Mouse (Mus musculus) heart, adult 2 months (tissue): ENCODE results near the gene Top2b. TPM values are rescaled to one million over a fixed set of nuclear protein-coding genes. Genes with fewer than 3 reads are reported as not detected.

Experiments
- DNase-seq, 2 experiments: peaks; one replicate each; pipeline ENCODE4 v3.0.0; 2021
- H3K27ac ChIP-seq: fragments of 200-600 bp; 2 replicates; pipeline ENCODE4 v1.8.1; 2022
- H3K27me3 ChIP-seq: fragments of 200-500 bp; 2 replicates; pipeline ENCODE4 v1.6.1; 2012; ENCODE audit warnings: mild to moderate bottlenecking, low read length, inconsistent platforms, mixed read lengths; ENCODE audit not compliant: control insufficient read depth, insufficient read depth
- H3K36me3 ChIP-seq: fragments of 200-500 bp; 2 replicates; pipeline ENCODE4 v1.6.1; 2012; ENCODE audit warnings: low read length, inconsistent platforms; ENCODE audit not compliant: control insufficient read depth, insufficient read depth
- H3K4me1 ChIP-seq: fragments of 200-500 bp; 2 replicates; pipeline ENCODE4 v1.6.1; 2011; ENCODE audit warnings: low read length; ENCODE audit not compliant: control insufficient read depth, insufficient read depth
- H3K4me3 ChIP-seq: fragments of 200-600 bp; 2 replicates; pipeline ENCODE4 v1.8.1; 2022
- H3K79me2 ChIP-seq: fragments of 200-500 bp; replicated peaks from 2 replicates; pipeline ENCODE4 v1.6.1; 2012; ENCODE audit warnings: mild to moderate bottlenecking, inconsistent platforms, low read length, moderate library complexity, mixed read lengths; ENCODE audit not compliant: control insufficient read depth, insufficient read depth
- H3K9ac ChIP-seq: fragments of 200-500 bp; 2 replicates; pipeline ENCODE4 v1.6.1; 2012; ENCODE audit warnings: low read depth, mild to moderate bottlenecking, control low read depth, inconsistent platforms, low read length, mixed read lengths
- CTCF ChIP-seq: fragments of 200-600 bp; IDR thresholded peaks from 2 replicates; pipeline ENCODE4 v1.8.1; 2022; ENCODE audit warnings: antibody characterized with exemption, mild to moderate bottlenecking, moderate library complexity
- EP300 ChIP-seq: fragments of 200-500 bp; IDR thresholded peaks from 2 replicates; pipeline ENCODE4 v1.6.1; 2011; ENCODE audit warnings: low read depth, low read length, control low read depth; ENCODE audit not compliant: insufficient read depth
- POLR2A ChIP-seq: fragments of 200-500 bp; IDR thresholded peaks from 2 replicates; pipeline ENCODE4 v1.6.1; 2011; ENCODE audit warnings: mild to moderate bottlenecking, low read depth, low read length, control low read depth; ENCODE audit not compliant: insufficient read depth
- WGBS: fragments of 180-500 bp; shearing (Covaris S2); methylation state at CpG from one replicate; pipeline ENCODE4 v1.1.7; 2018; 5-methylcytosine and 5-hydroxymethylcytosine counted together
- intact Hi-C: fragments of 180-260 bp; cut with DNase I; formaldehyde crosslinking; loops from one replicate; pipeline ENCODE4 v1.15.1; 2025
- polyA plus RNA-seq: library from polyadenylated mRNA; depleted of rRNA; stranded (reverse); fragments of >200 nt; gene quantifications from 2 replicates; pipeline ENCODE4 v1.2.3, GENCODE M21; 2012
- total RNA-seq, 2 experiments: library from RNA; stranded (reverse); gene quantifications; 2 replicates each; pipeline ENCODE4 v1.2.3; 2021

Top2b gene
- total and polyA plus RNA-seq, 3 experiments = 9.9 to 55.1 (median 49.1) TPM

DNA sequence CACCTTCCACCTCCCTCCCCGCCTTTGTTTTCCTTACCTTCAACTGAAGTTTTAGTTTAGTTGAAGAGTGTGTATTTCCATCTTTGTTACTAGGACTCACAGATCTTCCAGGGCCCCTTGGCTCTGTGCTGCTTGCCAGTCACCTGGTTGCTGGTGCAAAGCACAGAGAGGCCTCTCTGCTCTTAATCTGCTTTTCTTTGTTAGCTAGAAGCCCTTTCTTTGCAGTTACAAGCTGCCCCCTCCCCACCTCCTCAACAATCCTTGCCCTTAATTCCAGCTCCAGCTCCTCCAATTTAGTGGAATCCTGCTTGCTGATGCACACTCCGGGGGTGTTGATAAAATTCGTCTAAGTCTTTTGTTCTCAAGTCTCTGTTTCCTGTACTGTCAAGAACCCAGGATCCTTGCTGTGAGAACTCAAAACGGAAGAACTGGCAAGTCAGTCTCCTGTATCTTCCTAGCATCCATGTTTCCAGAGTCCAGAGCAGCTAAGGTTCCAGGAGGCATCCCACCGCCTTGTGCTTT lies 36.0 kb upstream of the Top2b start:
- TF ChIP-seq POLR2A (no peak), CTCF (no peak), EP300 (no peak)
- WGBS = 37% methylated on average over 5 of the region's 5 CpGs

DNA sequence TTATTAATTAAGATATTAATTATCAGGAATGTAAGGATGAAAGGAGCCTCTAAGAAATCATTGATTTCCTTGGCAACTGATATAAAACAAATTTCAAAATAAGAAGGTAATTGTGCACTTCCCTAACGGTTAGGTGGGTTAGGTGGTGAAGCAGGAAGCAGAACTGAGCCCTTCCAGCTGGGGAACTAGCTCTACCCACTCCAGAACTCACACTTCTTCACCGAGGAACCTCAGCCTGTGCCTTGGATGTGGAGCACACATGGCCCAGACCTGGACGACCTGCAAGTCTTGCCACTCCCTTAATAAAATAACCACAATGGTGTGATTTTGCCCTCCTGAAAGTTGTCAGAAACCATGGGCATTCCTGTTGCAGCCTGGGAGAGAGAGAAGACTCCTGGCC lies 35.2 kb upstream of the Top2b start:
- Histone ChIP-seq H3K4me1 (peaks cover 2% of the 10 kb centered on the region; the same call in 1 of the 2 replicates), H3K9ac (no peak overlapping the region), H3K27ac (no peak overlapping the region), H3K79me2 (no peaks in the 10 kb centered on the region), H3K27me3 (no peaks in the 10 kb centered on the region), H3K36me3 (no peaks in the 10 kb centered on the region), H3K4me3 (no peak overlapping the region)
- DNase-seq = no peak
- intact Hi-C loops = no loop called here
- WGBS = 76% methylated on average over 3 of the region's 3 CpGs
- TF ChIP-seq EP300 (no peak), CTCF (no peak), POLR2A (no peak)

More for the DNA sequence above, 36.0 kb upstream of the Top2b start:
- Histone ChIP-seq H3K27ac (no peak overlapping the region), H3K9ac (no peak overlapping the region), H3K36me3 (no peaks in the 10 kb centered on the region), H3K79me2 (no peaks in the 10 kb centered on the region), H3K27me3 (no peaks in the 10 kb centered on the region), H3K4me1 (peaks cover 2% of the 10 kb centered on the region; the same call in 1 of the 2 replicates), H3K4me3 (no peak overlapping the region)
- intact Hi-C loops = no loop called here
- no peak for DNase-seq

DNA sequence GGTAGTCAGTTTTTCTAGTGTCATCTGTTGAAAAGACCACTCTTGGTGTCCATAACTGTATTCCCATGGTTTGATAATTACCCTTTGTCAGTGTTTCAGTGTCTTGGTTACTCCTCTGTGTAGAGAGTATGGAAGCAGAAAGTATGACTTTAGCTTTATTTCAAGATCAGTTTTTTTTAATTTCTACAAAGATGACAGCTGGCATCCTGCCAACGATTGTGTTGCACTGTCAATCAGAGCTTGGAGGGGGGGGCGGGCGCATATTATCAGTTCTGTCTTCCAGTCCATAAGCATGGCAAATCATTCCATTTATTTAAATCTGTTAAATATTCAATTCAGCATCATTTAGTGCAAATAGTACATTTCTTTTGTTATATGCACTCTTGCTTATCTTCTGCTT lies 30.7 kb upstream of the Top2b start:
- no peak for TF ChIP-seq CTCF
- TF ChIP-seq POLR2A = no peak
- TF ChIP-seq EP300 = no peak
- Histone ChIP-seq H3K4me3 (no peak overlapping the region), H3K36me3 (no peaks in the 10 kb centered on the region), H3K4me1 (no peaks in the 10 kb centered on the region), H3K27ac (no peak overlapping the region), H3K27me3 (no peaks in the 10 kb centered on the region), H3K9ac (no peak overlapping the region), H3K79me2 (no peaks in the 10 kb centered on the region)
- intact Hi-C loops = no loop called here
- DNase-seq = no peak
- WGBS = 76% methylated on average over 3 of the region's 3 CpGs

DNA sequence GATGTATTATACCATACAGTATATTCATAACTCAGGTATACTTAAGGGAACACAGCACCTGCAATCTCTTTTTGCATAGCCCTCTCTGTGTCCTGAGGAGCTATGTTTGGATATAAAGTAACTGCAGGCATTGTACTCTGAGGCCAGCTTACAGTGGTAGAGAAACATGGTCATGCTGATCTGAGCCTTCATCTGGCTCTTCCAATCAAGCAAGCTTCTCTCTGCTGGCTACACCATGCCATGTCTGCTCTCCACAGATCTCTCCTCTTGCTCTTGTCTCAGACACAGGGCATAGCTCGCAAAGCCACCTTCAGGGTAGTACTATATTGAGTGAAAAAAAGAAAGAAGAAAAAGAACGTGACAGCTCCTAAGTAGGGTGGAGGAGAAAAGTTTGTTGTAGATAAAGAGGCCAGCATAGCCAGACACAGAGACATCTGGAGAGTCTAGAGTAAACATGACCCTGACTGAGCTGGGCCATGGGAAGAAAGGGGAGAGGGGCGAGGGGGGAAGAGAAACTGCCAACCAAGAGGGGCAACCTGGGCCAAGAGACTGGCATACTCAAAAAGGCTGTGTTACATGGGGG lies 29.1 kb upstream of the Top2b start:
- H3K27me3 ChIP-seq = no peaks in the 10 kb centered on the region
- H3K36me3 ChIP-seq = no peaks in the 10 kb centered on the region
- H3K4me3 ChIP-seq = no peak overlapping the region
- no peaks in the 10 kb centered on the region for H3K79me2 ChIP-seq
- no peak for TF ChIP-seq CTCF
- TF ChIP-seq EP300 = no peak
- no peak for TF ChIP-seq POLR2A
- intact Hi-C loops = no loop called here
- no peak overlapping the region for H3K9ac ChIP-seq
- no peak overlapping the region for H3K27ac ChIP-seq
- DNase-seq = no peak
- 55% methylated on average over 3 of the region's 3 CpGs for WGBS
- H3K4me1 ChIP-seq = no peaks in the 10 kb centered on the region

DNA sequence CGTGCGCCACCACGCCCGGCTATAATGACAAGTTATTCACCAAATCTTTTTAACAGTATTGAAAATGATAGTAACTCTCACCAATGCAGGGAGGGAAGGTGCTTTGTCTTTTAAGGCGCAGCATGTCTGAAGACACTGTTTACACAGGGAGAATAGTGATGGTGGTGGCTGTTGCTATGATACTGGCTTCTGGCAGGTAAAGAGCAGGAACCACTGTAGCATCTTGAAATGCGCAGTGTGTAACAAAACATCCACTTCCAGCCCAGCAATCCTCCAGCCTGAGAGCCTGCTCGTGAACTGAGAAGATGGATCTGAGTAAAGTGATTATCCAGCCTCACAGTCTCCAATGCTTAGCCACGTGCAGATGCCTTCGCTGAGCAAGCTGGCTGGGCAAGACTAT lies 17.5 kb upstream of the Top2b start:
- Histone ChIP-seq H3K4me1 (no peaks in the 10 kb centered on the region), H3K36me3 (no peaks in the 10 kb centered on the region), H3K4me3 (no peak overlapping the region), H3K27me3 (no peaks in the 10 kb centered on the region), H3K27ac (no peak overlapping the region), H3K79me2 (no peaks in the 10 kb centered on the region), H3K9ac (no peak overlapping the region)
- WGBS = 80% methylated on average over 9 of the region's 9 CpGs
- TF ChIP-seq CTCF (no peak), EP300 (no peak), POLR2A (no peak)
- no peak for DNase-seq
- intact Hi-C loops = no loop called here

DNA sequence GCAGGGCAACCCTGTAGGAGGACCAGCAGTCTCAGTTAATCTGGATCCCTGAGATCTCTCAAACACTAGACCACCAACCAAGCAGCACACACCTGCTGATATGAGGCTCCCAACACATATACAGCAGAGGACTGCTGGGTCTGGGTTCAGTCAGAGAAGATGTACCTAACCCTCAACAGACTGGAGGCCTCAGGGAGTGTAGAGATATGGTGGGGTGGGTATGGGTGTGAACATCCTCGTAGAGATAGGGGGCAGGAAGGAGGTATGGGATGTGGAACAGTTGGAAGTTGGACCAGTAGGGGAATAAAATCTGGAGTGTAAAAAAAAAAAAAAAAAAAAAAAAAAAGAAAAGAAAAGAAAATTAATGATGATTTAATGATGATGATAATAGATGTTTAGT lies 5.3 kb upstream of the Top2b start:
- DNase-seq = no peak
- no peak overlapping the region for H3K4me3 ChIP-seq
- WGBS = 37% methylated on average over 1 of the region's 1 CpGs
- H3K79me2 ChIP-seq = no peaks in the 10 kb centered on the region
- no peaks in the 10 kb centered on the region for H3K27me3 ChIP-seq
- H3K4me1 ChIP-seq = peaks cover 1% of the 10 kb centered on the region
- no peak overlapping the region for H3K27ac ChIP-seq
- H3K9ac ChIP-seq = no peak overlapping the region
- intact Hi-C loops = loop anchor here (5.0 to 10.0 kb wide), 2 partner anchors 42 to 925 kb away; partner anchors contain the start of gene Lrrc3b
- H3K36me3 ChIP-seq = no peaks in the 10 kb centered on the region
- no peak for TF ChIP-seq EP300
- TF ChIP-seq CTCF = no peak
- no peak for TF ChIP-seq POLR2A
